Mouse (Mus musculus): ENCODE measurements around the gene Tmem235.
A peak's percentile ranks its signal among the peaks of the same experiment; 100 is the strongest.

DNA sequence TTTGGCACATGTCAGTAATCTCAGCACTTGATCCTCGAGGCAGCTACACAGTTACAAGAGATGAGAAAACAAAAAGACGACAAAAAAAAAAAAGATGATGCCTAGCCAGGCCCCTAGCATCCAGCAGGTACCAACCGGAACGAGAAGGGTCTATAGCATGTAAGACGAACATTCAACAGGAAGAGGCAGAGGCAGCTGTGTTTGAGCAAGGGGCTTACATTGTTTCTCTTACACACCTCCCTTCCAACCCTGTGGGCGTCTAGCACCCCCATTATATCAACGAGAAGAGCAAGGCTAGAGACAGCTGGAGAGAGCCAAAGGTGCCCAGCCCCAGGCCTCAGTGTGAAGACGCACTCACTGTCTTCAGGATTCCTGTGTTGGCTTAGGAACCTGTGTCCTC lies 33.6 kb upstream of the Tmem235 start:
- TF ChIP-seq USF1 (IDR thresholded peaks at IDR 0.05; ENCODE audit: low read depth): no peak
- TF ChIP-seq TCF12 (IDR thresholded peaks at IDR 0.05; ENCODE audit: insufficient read depth, poor library complexity, severe bottlenecking): no peak
- no peak for TF ChIP-seq POLR2A (IDR thresholded peaks at IDR 0.05; ENCODE audit: insufficient read length, low read depth)
- peak; percentile 8 for TF ChIP-seq POLR2AphosphoS2 (IDR thresholded peaks at IDR 0.05; ENCODE audit: insufficient read length, low read depth)
- TF ChIP-seq REST (IDR thresholded peaks at IDR 0.05; ENCODE audit: insufficient read depth, insufficient read length): no peak

Measured in myocyte (in vitro differentiated cells).